Mouse (Mus musculus): Measurements from ENCODE around the gene Ppp4c. TPM values are rescaled to one million over a fixed set of nuclear protein-coding genes. Genes with fewer than 3 reads are reported as not detected.

The Ppp4c gene
- polyA plus RNA-seq, 1 experiment from 2014 or later, result 294 TPM

GRCm38 (mm10) chr7:126807405-126807804 lies 15.1 kb upstream of the Ppp4c start:
- WGBS, result 67% methylated on average over 4 of the region's 4 CpGs
- Histone ChIP-seq H3K36me3 (ENCODE audit: control insufficient read depth, insufficient read depth, low read length) (peaks cover 15% of the 10 kb centered on the region), H3K9me3 (ENCODE audit: control insufficient read depth, low read length) (no peaks in the 10 kb centered on the region), H3K4me2 (replicated peaks; ENCODE audit: low read depth, low read length) (peak overlapping the region; percentile 81; the same call in 1 of the 2 replicates), H3K4me3 (ENCODE audit: low read length) (peak overlapping the region; percentile 63; the same call in 1 of the 2 replicates), H3K9ac (ENCODE audit: low read depth, low read length) (peak overlapping the region; percentile 74; the same call in 1 of the 2 replicates), H3K27me3 (ENCODE audit: control insufficient read depth, insufficient read depth, low read length) (no peaks in the 10 kb centered on the region), H3K4me1 (ENCODE audit: control insufficient read depth, insufficient read depth, low read length) (peaks cover 12% of the 10 kb centered on the region), H3K27ac (ENCODE audit: low read depth, low read length) (no peak overlapping the region)
- no peak for ATAC-seq (ENCODE audit: low FRiP score, low TSS enrichment)

- peaks cover 16% of the 10 kb centered on the region for H3K36me3 ChIP-seq (ENCODE audit: control insufficient read depth, insufficient read depth, low read length)
- no peak for ATAC-seq (ENCODE audit: low FRiP score, low TSS enrichment)
- peaks cover 12% of the 10 kb centered on the region for H3K4me1 ChIP-seq (ENCODE audit: control insufficient read depth, insufficient read depth, low read length)
- 79% methylated on average over 6 of the region's 6 CpGs for WGBS
- H3K27ac ChIP-seq (ENCODE audit: low read depth, low read length), result no peak overlapping the region
- H3K4me3 ChIP-seq (ENCODE audit: low read length), result no peak overlapping the region
- no peak overlapping the region for H3K9ac ChIP-seq (ENCODE audit: low read depth, low read length)
- H3K9me3 ChIP-seq (ENCODE audit: control insufficient read depth, low read length), result no peaks in the 10 kb centered on the region
- H3K27me3 ChIP-seq (ENCODE audit: control insufficient read depth, insufficient read depth, low read length), result no peaks in the 10 kb centered on the region
- H3K4me2 ChIP-seq (replicated peaks; ENCODE audit: low read depth, low read length), result no peak overlapping the region
Observed at GRCm38 (mm10) chr7:126806956-126807355, 14.7 kb upstream of the Ppp4c start.

GRCm38 (mm10) chr7:126803751-126804150 lies 11.5 kb upstream of the Ppp4c start:
- no peak for ATAC-seq (ENCODE audit: low FRiP score, low TSS enrichment)
- Histone ChIP-seq H3K9me3 (ENCODE audit: control insufficient read depth, low read length) (no peaks in the 10 kb centered on the region), H3K9ac (ENCODE audit: low read depth, low read length) (no peak overlapping the region), H3K27ac (ENCODE audit: low read depth, low read length) (no peak overlapping the region), H3K27me3 (ENCODE audit: control insufficient read depth, insufficient read depth, low read length) (no peaks in the 10 kb centered on the region), H3K36me3 (ENCODE audit: control insufficient read depth, insufficient read depth, low read length) (peaks cover 16% of the 10 kb centered on the region), H3K4me1 (ENCODE audit: control insufficient read depth, insufficient read depth, low read length) (peaks cover 16% of the 10 kb centered on the region), H3K4me3 (ENCODE audit: low read length) (no peak overlapping the region), H3K4me2 (replicated peaks; ENCODE audit: low read depth, low read length) (no peak overlapping the region)

GRCm38 (mm10) chr7:126803181-126803580 lies 10.9 kb upstream of the Ppp4c start:
- Histone ChIP-seq H3K27ac (ENCODE audit: low read depth, low read length) (no peak overlapping the region), H3K4me1 (ENCODE audit: control insufficient read depth, insufficient read depth, low read length) (peaks cover 14% of the 10 kb centered on the region), H3K9ac (ENCODE audit: low read depth, low read length) (no peak overlapping the region), H3K36me3 (ENCODE audit: control insufficient read depth, insufficient read depth, low read length) (peaks cover 16% of the 10 kb centered on the region), H3K4me2 (replicated peaks; ENCODE audit: low read depth, low read length) (no peak overlapping the region), H3K27me3 (ENCODE audit: control insufficient read depth, insufficient read depth, low read length) (no peaks in the 10 kb centered on the region), H3K9me3 (ENCODE audit: control insufficient read depth, low read length) (no peaks in the 10 kb centered on the region), H3K4me3 (ENCODE audit: low read length) (no peak overlapping the region)
- ATAC-seq (ENCODE audit: low FRiP score, low TSS enrichment), result no peak
- WGBS, result 91% methylated on average over 6 of the region's 6 CpGs

GRCm38 (mm10) chr7:126802134-126802889 lies 10.0 kb upstream of the Ppp4c start:
- Histone ChIP-seq H3K9me3 (ENCODE audit: control insufficient read depth, low read length) (no peaks in the 10 kb centered on the region), H3K4me2 (replicated peaks; ENCODE audit: low read depth, low read length) (no peak overlapping the region), H3K27ac (ENCODE audit: low read depth, low read length) (no peak overlapping the region), H3K36me3 (ENCODE audit: control insufficient read depth, insufficient read depth, low read length) (peaks cover 21% of the 10 kb centered on the region), H3K4me1 (ENCODE audit: control insufficient read depth, insufficient read depth, low read length) (peaks cover 13% of the 10 kb centered on the region), H3K4me3 (ENCODE audit: low read length) (no peak overlapping the region), H3K27me3 (ENCODE audit: control insufficient read depth, insufficient read depth, low read length) (no peaks in the 10 kb centered on the region), H3K9ac (ENCODE audit: low read depth, low read length) (no peak overlapping the region)
- WGBS, result 73% methylated on average over 11 of the region's 11 CpGs
- ATAC-seq (ENCODE audit: low FRiP score, low TSS enrichment), result no peak

GRCm38 (mm10) chr7:126801057-126801422 lies 8.7 kb upstream of the Ppp4c start:
- peaks cover 17% of the 10 kb centered on the region for H3K4me1 ChIP-seq (ENCODE audit: control insufficient read depth, insufficient read depth, low read length)
- no peak overlapping the region for H3K4me3 ChIP-seq (ENCODE audit: low read length)
- H3K36me3 ChIP-seq (ENCODE audit: control insufficient read depth, insufficient read depth, low read length), result peaks cover 33% of the 10 kb centered on the region
- no peak overlapping the region for H3K4me2 ChIP-seq (replicated peaks; ENCODE audit: low read depth, low read length)
- H3K9me3 ChIP-seq (ENCODE audit: control insufficient read depth, low read length), result no peaks in the 10 kb centered on the region
- H3K27me3 ChIP-seq (ENCODE audit: control insufficient read depth, insufficient read depth, low read length), result no peaks in the 10 kb centered on the region
- H3K27ac ChIP-seq (ENCODE audit: low read depth, low read length), result no peak overlapping the region
- WGBS, result 93% methylated on average over 16 of the region's 16 CpGs
- no peak for ATAC-seq (ENCODE audit: low FRiP score, low TSS enrichment)
- 0 out of 2 replicates have a peak overlapping the region, but pooled peaks have one; percentile 24 for H3K9ac ChIP-seq (ENCODE audit: low read depth, low read length)

- Histone ChIP-seq H3K4me3 (ENCODE audit: low read length) (peak overlapping the region; percentile 92; the same call in 1 of the 2 replicates), H3K27me3 (ENCODE audit: control insufficient read depth, insufficient read depth, low read length) (no peaks in the 10 kb centered on the region), H3K4me1 (ENCODE audit: control insufficient read depth, insufficient read depth, low read length) (peaks cover 17% of the 10 kb centered on the region), H3K9me3 (ENCODE audit: control insufficient read depth, low read length) (no peaks in the 10 kb centered on the region), H3K4me2 (replicated peaks; ENCODE audit: low read depth, low read length) (peak overlapping the region; percentile 73), H3K9ac (ENCODE audit: low read depth, low read length) (peak overlapping the region; percentile 75), H3K27ac (ENCODE audit: low read depth, low read length) (peak overlapping the region; percentile 94), H3K36me3 (ENCODE audit: control insufficient read depth, insufficient read depth, low read length) (peaks cover 37% of the 10 kb centered on the region)
- no peak for ATAC-seq (ENCODE audit: low FRiP score, low TSS enrichment)
- WGBS, result 46% methylated on average over 5 of the region's 5 CpGs
Observed at GRCm38 (mm10) chr7:126800269-126801056, 8.2 kb upstream of the Ppp4c start.

- Histone ChIP-seq H3K27me3 (ENCODE audit: control insufficient read depth, insufficient read depth, low read length) (no peaks in the 10 kb centered on the region), H3K4me3 (ENCODE audit: low read length) (peak overlapping the region; percentile 92), H3K4me1 (ENCODE audit: control insufficient read depth, insufficient read depth, low read length) (peaks cover 17% of the 10 kb centered on the region), H3K36me3 (ENCODE audit: control insufficient read depth, insufficient read depth, low read length) (peaks cover 41% of the 10 kb centered on the region), H3K9ac (ENCODE audit: low read depth, low read length) (peak overlapping the region; percentile 75), H3K9me3 (ENCODE audit: control insufficient read depth, low read length) (no peaks in the 10 kb centered on the region), H3K27ac (ENCODE audit: low read depth, low read length) (peak overlapping the region; percentile 94), H3K4me2 (replicated peaks; ENCODE audit: low read depth, low read length) (peak overlapping the region; percentile 73)
- ATAC-seq (ENCODE audit: low FRiP score, low TSS enrichment), result peak; percentile 92
- 1% methylated on average over 36 of the region's 38 CpGs for WGBS
Observed at GRCm38 (mm10) chr7:126799468-126800268, 7.4 kb upstream of the Ppp4c start.
